Mouse (Mus musculus): ENCODE data around the gene Gm17728. TPM values are rescaled to one million over a fixed set of nuclear protein-coding genes. Genes with fewer than 3 reads are reported as not detected.
"Not testable (repeated sequence)": the region's sequence is repeated elsewhere in the genome, so short reads cannot be mapped to it uniquely, and the experiment has no call there.

Gm17728 gene
- polyA plus RNA-seq (2015; fragmentation: Nextera tagmentation; extraction: Ambion mirVana), result not detected in 2 replicates

GRCm38 (mm10) chr17:9421760-9422159 is at the start of gene Gm17728:
TSS of gene Gm17728 (plus strand) at chr17:9422060.
- H3K4me3 ChIP-seq (replicated peaks); H3K27me3 ChIP-seq; H3K36me3 ChIP-seq; H3K27ac ChIP-seq; H3K9me3 ChIP-seq (replicated peaks); H3K9ac ChIP-seq; H3K4me1 ChIP-seq (replicated peaks); H3K4me2 ChIP-seq; ATAC-seq (ENCODE audit: low read depth); DNase-seq: not testable (repeated sequence)
- 60% methylated on average over 8 of the region's 8 CpGs for WGBS (ENCODE audit: insufficient replicate concordance)

GRCm38 (mm10) chr17:9397493-9397892 is 24.4 kb upstream of the Gm17728 start:
- 65% methylated on average over 7 of the region's 7 CpGs for WGBS (ENCODE audit: insufficient replicate concordance)
- no peak overlapping the region for H3K27ac ChIP-seq
- H3K4me1 ChIP-seq (replicated peaks), result peaks cover 3% of the 10 kb centered on the region; the same call in 1 of the 2 replicates
- DNase-seq, result no peak
- H3K4me3 ChIP-seq (replicated peaks), result no peak overlapping the region
- no peak overlapping the region for H3K4me2 ChIP-seq
- H3K27me3 ChIP-seq, result no peaks in the 10 kb centered on the region
- no peak overlapping the region for H3K9ac ChIP-seq
- peak; percentile 39; the same call in 1 of the 2 replicates for ATAC-seq (ENCODE audit: low read depth)
- no peaks in the 10 kb centered on the region for H3K9me3 ChIP-seq (replicated peaks)
- H3K36me3 ChIP-seq, result no peaks in the 10 kb centered on the region

- H3K36me3 ChIP-seq, result no peaks in the 10 kb centered on the region
- DNase-seq, result no peak
- no peaks in the 10 kb centered on the region for H3K27me3 ChIP-seq
- peaks cover 3% of the 10 kb centered on the region; the same call in 1 of the 2 replicates for H3K4me1 ChIP-seq (replicated peaks)
- no peak overlapping the region for H3K27ac ChIP-seq
- WGBS (ENCODE audit: insufficient replicate concordance), result 58% methylated on average over 4 of the region's 4 CpGs
- H3K4me3 ChIP-seq (replicated peaks), result no peak overlapping the region
- no peak overlapping the region for H3K9ac ChIP-seq
- H3K4me2 ChIP-seq, result no peak overlapping the region
- ATAC-seq (ENCODE audit: low read depth), result no peak
- no peaks in the 10 kb centered on the region for H3K9me3 ChIP-seq (replicated peaks)
These were observed 23.3 kb upstream of the Gm17728 start for GRCm38 (mm10) chr17:9398551-9398950.

- Histone ChIP-seq H3K9ac (no peak overlapping the region), H3K27ac (no peak overlapping the region), H3K4me1 (replicated peaks) (no peaks in the 10 kb centered on the region), H3K4me2 (no peak overlapping the region), H3K36me3 (no peaks in the 10 kb centered on the region), H3K9me3 (replicated peaks) (no peaks in the 10 kb centered on the region), H3K4me3 (replicated peaks) (no peak overlapping the region), H3K27me3 (no peaks in the 10 kb centered on the region)
- no peak for DNase-seq
- WGBS (ENCODE audit: insufficient replicate concordance), result 70% methylated on average over 3 of the region's 3 CpGs
- ATAC-seq (ENCODE audit: low read depth), result no peak
These were observed 17.9 kb upstream of the Gm17728 start for GRCm38 (mm10) chr17:9403991-9404390.

GRCm38 (mm10) chr17:9407640-9408039 is 14.2 kb upstream of the Gm17728 start:
- Histone ChIP-seq H3K36me3 (no peaks in the 10 kb centered on the region), H3K4me2 (no peak overlapping the region), H3K9ac (no peak overlapping the region), H3K27me3 (no peaks in the 10 kb centered on the region), H3K27ac (no peak overlapping the region), H3K4me3 (replicated peaks) (no peak overlapping the region), H3K9me3 (replicated peaks) (no peaks in the 10 kb centered on the region), H3K4me1 (replicated peaks) (no peaks in the 10 kb centered on the region)
- DNase-seq (no peak), ATAC-seq (ENCODE audit: low read depth) (no peak)
- 66% methylated on average over 6 of the region's 6 CpGs for WGBS (ENCODE audit: insufficient replicate concordance)

- Histone ChIP-seq H3K9me3 (replicated peaks) (no peaks in the 10 kb centered on the region), H3K4me3 (replicated peaks) (no peak overlapping the region), H3K27me3 (no peaks in the 10 kb centered on the region), H3K4me1 (replicated peaks) (no peaks in the 10 kb centered on the region), H3K27ac (no peak overlapping the region), H3K36me3 (no peaks in the 10 kb centered on the region), H3K4me2 (no peak overlapping the region), H3K9ac (no peak overlapping the region)
- DNase-seq, result no peak
- 42% methylated on average over 2 of the region's 2 CpGs for WGBS (ENCODE audit: insufficient replicate concordance)
- no peak for ATAC-seq (ENCODE audit: low read depth)
These were observed 2.8 kb upstream of the Gm17728 start for GRCm38 (mm10) chr17:9419016-9419415.

GRCm38 (mm10) chr17:9428374-9428994 is 6.6 kb downstream of the Gm17728 start:
- no peaks in the 10 kb centered on the region for H3K27me3 ChIP-seq
- no peaks in the 10 kb centered on the region for H3K36me3 ChIP-seq
- no peak overlapping the region for H3K9ac ChIP-seq
- no peaks in the 10 kb centered on the region for H3K9me3 ChIP-seq (replicated peaks)
- no peak overlapping the region for H3K4me3 ChIP-seq (replicated peaks)
- ATAC-seq (ENCODE audit: low read depth), result no peak
- H3K4me2 ChIP-seq, result no peak overlapping the region
- 65% methylated on average over 7 of the region's 7 CpGs for WGBS (ENCODE audit: insufficient replicate concordance)
- H3K27ac ChIP-seq, result no peak overlapping the region
- DNase-seq, result no peak
- H3K4me1 ChIP-seq (replicated peaks), result no peaks in the 10 kb centered on the region

- Histone ChIP-seq H3K27ac (no peak overlapping the region), H3K4me1 (replicated peaks) (no peaks in the 10 kb centered on the region), H3K4me2 (no peak overlapping the region), H3K9me3 (replicated peaks) (no peaks in the 10 kb centered on the region), H3K9ac (no peak overlapping the region), H3K27me3 (no peaks in the 10 kb centered on the region), H3K4me3 (replicated peaks) (no peak overlapping the region), H3K36me3 (no peaks in the 10 kb centered on the region)
- DNase-seq, result no peak
- whole genome bisulfite sequencing (ENCODE audit: insufficient replicate concordance), result 54% methylated on average over 4 of the region's 4 CpGs
- ATAC-seq (ENCODE audit: low read depth), result no peak
These were observed 18.3 kb downstream of the Gm17728 start for GRCm38 (mm10) chr17:9439997-9440655.

GRCm38 (mm10) chr17:9456406-9456805 is 34.5 kb downstream of the Gm17728 start:
- no peak for DNase-seq

GRCm38 (mm10) chr17:9460904-9461303 is 39.0 kb downstream of the Gm17728 start:
- DNase-seq (no peak), ATAC-seq (ENCODE audit: low read depth) (no peak)
- H3K4me2 ChIP-seq, result no peak overlapping the region
- H3K9ac ChIP-seq, result no peak overlapping the region
- 49% methylated on average over 2 of the region's 2 CpGs for WGBS (ENCODE audit: insufficient replicate concordance)
- H3K9me3 ChIP-seq (replicated peaks), result no peaks in the 10 kb centered on the region
- no peak overlapping the region for H3K27ac ChIP-seq
- H3K4me1 ChIP-seq (replicated peaks), result no peaks in the 10 kb centered on the region
- H3K36me3 ChIP-seq, result no peaks in the 10 kb centered on the region
- no peak overlapping the region for H3K4me3 ChIP-seq (replicated peaks)
- no peaks in the 10 kb centered on the region for H3K27me3 ChIP-seq

More at GRCm38 (mm10) chr17:9456406-9456805, 34.5 kb downstream of the Gm17728 start:
- no peaks in the 10 kb centered on the region for H3K4me1 ChIP-seq (replicated peaks)
- H3K36me3 ChIP-seq, result no peaks in the 10 kb centered on the region
- H3K27ac ChIP-seq, result no peak overlapping the region
- H3K4me2 ChIP-seq, result no peak overlapping the region
- 70% methylated on average over 5 of the region's 5 CpGs for WGBS (ENCODE audit: insufficient replicate concordance)
- H3K9me3 ChIP-seq (replicated peaks), result no peaks in the 10 kb centered on the region
- no peak for ATAC-seq (ENCODE audit: low read depth)
- no peaks in the 10 kb centered on the region for H3K27me3 ChIP-seq
- no peak overlapping the region for H3K4me3 ChIP-seq (replicated peaks)
- no peak overlapping the region for H3K9ac ChIP-seq
